Mouse (Mus musculus): Measurements from ENCODE around the gene Cphx2.
"Not testable (repeated sequence)": the region's sequence is repeated elsewhere in the genome, so short reads cannot be mapped to it uniquely, and the experiment has no call there.

The Cphx2 gene

GRCm38 (mm10) chr14:26081216-26081615 is at the start of gene Cphx2:
Gene Cphx2 (plus strand): TSS chr14:26081516.
- in situ Hi-C loops (cut with MboI, MseI) = not testable (repeated sequence)

DNA sequence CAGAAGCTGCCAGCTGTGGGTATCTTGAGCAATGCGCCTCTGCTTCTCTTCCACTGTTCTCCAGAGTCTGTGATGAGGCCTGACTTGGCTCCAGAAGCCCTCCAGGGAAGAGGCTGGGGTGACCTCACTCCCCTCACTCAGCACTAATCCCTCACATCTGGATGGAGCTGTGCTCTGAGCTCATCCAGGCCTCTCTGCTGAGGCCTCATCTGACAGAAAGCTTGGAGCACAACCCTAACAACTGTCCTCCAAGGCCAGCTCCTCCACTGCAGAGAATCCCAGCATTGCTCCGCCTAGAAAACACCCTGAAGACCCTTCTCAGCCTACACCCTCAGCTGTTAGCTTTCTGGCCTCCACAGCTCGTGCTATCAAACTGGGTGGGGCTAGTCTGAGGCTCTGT is 47.0 kb upstream of the Cphx2 start:
- in situ Hi-C loops (cut with MboI, MseI) = loop anchor here in 1 of 2 experiments (25.0 kb wide), 2 partner anchors 222 to 322 kb away; no protein-coding TSS in a partner anchor

GRCm38 (mm10) chr14:26035439-26035838 is 45.9 kb upstream of the Cphx2 start:
- in situ Hi-C loops (cut with MboI, MseI) = loop anchor here in 1 of 2 experiments (25.0 kb wide), 2 partner anchors 223 to 323 kb away; no protein-coding TSS in a partner anchor

GRCm38 (mm10) chr14:26042611-26043010 is 38.7 kb upstream of the Cphx2 start, which contains the start of gene Gm9780:
Gene Gm9780 (minus strand): TSS chr14:26042711.
- in situ Hi-C loops (cut with MboI, MseI) = loop anchor here in 1 of 2 experiments (25.0 kb wide), 2 partner anchors 230 to 330 kb away; no protein-coding TSS in a partner anchor

DNA sequence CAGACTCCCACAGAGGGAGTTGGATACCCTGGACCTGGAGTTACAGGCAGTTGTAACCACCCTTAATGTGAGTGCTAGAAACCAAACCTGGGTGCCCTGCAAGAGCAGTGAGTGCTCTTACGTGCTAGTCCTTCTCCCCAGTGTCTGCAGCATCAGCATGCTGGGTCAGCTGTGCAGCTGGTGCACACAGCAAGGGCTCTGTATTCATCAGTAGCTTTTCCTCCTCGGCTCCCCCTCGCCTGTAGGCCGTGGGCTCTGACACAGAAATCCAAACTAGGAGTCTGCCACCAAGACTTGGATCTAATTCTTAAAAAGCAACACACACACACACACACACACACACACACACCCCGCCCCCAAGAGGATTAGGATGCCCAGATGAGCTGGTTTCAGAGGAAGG is 36.3 kb upstream of the Cphx2 start:
- in situ Hi-C loops (cut with MboI, MseI) = loop anchor here in 1 of 2 experiments (25.0 kb wide), 2 partner anchors 233 to 333 kb away; no protein-coding TSS in a partner anchor

DNA sequence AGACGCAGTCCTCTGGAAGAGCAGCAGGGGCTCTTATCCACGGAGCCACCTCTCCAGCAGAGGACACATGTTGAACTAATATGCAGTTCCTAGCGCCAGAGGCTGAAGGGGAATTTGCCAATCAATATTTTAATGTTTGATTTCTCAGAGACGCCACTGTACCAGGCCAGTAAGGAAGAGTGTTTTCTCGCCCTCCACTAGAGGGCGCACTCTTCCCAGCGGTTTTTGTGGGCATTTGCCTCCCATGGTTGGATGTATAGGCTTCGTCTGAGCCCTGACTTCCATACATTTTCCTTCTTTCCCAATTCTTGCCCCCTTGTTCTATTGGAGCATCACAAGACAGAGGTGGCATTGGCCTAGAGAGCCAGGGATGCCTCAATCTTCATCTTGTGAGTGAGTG is 34.3 kb upstream of the Cphx2 start:
- in situ Hi-C loops (cut with MboI, MseI) = loop anchor here in 1 of 2 experiments (25.0 kb wide), 2 partner anchors 235 to 335 kb away; no protein-coding TSS in a partner anchor

DNA sequence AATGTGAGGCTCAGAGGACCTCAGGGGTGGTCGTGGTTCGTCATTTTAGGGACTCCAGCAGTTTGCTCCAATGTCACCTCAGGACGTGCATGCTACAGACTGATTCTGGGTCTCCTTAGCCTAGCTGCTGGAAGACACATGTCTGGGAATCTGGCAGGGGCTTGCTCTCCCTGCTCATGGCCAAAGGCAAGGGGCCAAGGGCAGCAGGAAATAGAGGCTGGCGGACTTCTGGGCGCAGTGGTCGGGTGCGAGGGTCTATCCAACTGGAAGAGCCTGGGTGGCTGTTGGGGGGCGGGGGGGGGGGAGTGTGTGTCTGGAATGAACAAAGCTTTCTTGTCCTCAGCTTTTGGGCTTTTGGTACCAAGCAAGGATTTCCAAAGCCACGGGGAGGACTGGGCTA is 32.5 kb upstream of the Cphx2 start:
- in situ Hi-C loops (cut with MboI, MseI) = loop anchor here in 1 of 2 experiments (25.0 kb wide), 2 partner anchors 236 to 336 kb away; no protein-coding TSS in a partner anchor

- in situ Hi-C loops (cut with MboI, MseI) = not testable (repeated sequence)
Observed at GRCm38 (mm10) chr14:26058184-26058583, 23.1 kb upstream of the Cphx2 start.

GRCm38 (mm10) chr14:26059362-26059761 is 22.0 kb upstream of the Cphx2 start:
- in situ Hi-C loops (cut with MboI, MseI) = not testable (repeated sequence)

DNA sequence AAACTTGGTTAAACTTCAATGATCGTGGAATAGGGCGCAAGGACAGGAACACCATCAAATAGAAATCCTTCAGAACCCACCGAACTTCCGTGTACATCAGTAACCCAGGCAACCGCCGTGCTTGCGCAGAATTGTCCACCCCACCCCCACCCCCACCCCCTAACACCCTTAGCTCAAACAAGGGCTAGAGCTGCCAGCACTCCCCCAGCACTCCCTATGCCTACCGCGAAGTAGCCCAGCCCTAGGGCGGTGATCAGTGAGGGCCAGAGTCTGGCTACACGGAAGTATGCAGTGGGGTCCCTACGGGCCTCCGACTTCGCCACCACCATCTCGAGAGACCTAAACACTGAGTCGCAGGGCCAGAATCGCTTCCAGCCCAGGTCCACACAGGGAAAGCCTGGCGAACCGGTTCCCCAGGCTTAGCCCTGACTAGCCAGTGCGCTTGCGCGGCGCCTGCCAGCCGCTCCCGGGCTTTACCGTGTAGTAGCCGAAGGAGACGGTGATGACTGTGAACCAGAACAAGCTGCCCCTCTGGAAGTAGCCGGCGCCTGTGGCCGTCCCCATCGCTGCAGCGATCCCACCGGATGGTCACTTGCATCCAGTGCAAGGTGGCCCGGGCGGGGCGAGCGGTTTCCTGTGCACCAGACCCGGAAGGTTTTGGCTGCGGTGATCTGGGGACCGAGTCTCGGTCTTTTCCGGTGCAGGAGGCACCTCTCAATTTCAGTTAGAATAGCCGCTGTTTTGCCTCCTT is 14.6 kb upstream of the Cphx2 start:
- in situ Hi-C loops (cut with MboI, MseI) = not testable (repeated sequence)

- in situ Hi-C loops (cut with MboI, MseI) = not testable (repeated sequence)
Observed at GRCm38 (mm10) chr14:26067325-26067633, 14.0 kb upstream of the Cphx2 start, which contains the start of gene Tmem254c. Gene Tmem254c (minus strand): TSS chr14:26067355.

- in situ Hi-C loops (cut with MboI, MseI) = not testable (repeated sequence)
Observed at GRCm38 (mm10) chr14:26076620-26077390, 4.5 kb upstream of the Cphx2 start.

DNA sequence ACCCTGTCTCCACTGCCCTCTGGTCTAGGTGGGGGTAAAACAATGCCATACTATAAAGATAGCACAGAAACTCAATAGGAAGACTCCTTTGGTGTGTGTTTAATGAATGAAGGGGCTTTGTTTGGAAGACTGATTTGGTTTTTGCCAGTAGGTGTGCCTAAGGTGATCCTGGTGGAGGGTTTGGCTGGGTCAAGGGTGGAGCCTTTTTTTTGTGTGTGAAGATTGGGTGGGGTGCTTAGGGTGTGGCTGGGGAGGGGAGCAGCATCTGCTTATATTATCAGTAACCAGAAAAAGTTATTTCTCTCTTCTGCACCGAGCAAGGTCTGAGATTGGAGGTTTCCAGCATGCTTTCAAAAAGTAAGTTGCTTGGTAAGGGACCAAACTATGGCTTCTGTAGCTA is 681 bp downstream of the Cphx2 start, which contains the start of gene Cphx3:
Cphx3 (plus strand) TSS at position 301 of the 400 bp plus-strand sequence.
- in situ Hi-C loops (cut with MboI, MseI) = not testable (repeated sequence)

- in situ Hi-C loops (cut with MboI, MseI) = not testable (repeated sequence)
Observed at GRCm38 (mm10) chr14:26097622-26098021, 16.3 kb downstream of the Cphx2 start.

DNA sequence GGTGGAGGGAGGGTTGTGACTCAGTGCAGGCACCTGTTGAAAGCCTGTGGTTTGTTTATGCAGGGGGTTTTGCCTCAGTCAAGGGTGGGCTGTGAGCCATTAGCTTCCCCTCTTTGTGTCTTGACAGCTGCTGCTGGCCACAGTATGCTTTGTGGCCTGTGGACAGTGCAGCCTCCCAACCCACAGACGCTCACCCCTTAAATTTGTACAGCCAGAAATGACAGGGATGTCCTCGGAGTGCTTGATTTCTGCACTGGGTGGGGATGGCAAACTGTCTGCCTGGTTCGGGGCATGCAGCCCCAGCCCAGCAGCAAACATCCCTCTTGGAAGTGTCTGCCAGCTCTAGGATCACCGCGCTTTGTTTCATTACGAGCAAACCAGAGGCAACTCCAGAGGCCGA is 36.8 kb downstream of the Cphx2 start, which contains the start of gene Duxbl2:
Duxbl2 (plus strand) TSS at position 200 of the 400 bp plus-strand sequence.
- in situ Hi-C loops (cut with MboI, MseI) = not testable (repeated sequence)

GRCm38 (mm10) chr14:26118550-26119000 is 37.3 kb downstream of the Cphx2 start:
- in situ Hi-C loops (cut with MboI, MseI) = not testable (repeated sequence)

DNA sequence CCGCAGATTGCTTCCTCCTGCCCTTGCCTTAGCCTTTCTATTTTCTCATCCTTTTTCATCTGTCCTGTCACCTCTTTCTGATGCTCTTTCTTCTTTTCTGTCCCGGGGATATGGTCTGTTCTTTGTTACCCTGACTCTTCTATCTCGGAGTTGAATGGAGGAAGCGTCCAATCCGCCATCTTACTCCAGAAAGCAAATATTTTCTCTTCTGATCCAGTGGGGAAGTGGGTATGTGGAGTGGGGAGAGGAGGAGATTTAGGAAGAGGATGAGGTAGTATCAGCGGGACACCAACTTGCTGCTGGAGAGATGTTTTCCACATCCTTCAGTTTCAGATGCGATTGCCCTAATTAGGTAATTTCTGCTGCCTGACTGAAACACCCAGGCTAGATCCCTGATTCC is 37.8 kb downstream of the Cphx2 start:
- in situ Hi-C loops (cut with MboI, MseI) = not testable (repeated sequence)
